Mouse (Mus musculus): ENCODE measurements around the gene Gfer. TPM values are rescaled to one million over a fixed set of nuclear protein-coding genes. Genes with fewer than 3 reads are reported as not detected.

Gfer gene
- polyA plus RNA-seq, 1 experiment from 2014 or later = 38.5 TPM

DNA sequence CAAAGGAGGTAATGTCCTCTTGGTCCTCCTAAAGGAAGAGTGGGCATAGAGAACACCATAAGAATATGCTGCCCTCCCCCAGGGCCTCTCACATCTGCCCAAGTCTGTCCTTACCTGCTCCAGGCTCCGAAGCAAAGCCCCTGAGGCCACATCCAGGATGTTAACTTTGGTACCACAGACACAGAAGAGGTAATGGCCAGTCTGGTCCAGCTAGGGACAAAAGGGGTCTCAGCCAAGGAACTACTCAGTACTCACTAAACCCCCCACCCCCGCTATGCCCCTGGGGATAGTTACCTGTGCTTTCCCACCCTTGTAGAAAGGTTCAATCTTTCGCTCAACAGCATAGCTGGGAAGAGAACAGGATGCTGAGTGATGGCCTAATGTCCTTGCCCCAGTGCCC lies 9.9 kb upstream of the Gfer start:
- WGBS = 92% methylated on average over 3 of the region's 3 CpGs

DNA sequence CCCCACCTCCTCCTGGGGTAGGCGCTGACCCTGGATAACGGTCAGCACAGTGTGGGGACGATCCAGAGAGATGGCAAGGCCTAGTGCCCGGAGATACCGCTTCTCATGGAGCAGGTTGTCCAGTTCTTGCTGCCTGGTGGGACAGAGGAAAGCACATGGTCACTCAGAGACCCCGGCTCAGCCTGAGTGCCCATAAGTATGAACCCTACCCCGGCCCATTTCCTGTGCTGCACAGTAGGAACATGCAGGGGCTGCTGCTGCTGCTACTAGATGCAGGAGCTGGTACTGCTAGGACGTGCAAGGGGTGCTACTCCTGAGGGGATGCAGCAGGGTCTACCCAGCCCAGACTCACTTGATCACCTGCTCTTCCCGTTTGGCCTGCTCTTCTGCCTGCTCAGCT lies 5.3 kb upstream of the Gfer start:
- WGBS = 91% methylated on average over 9 of the region's 9 CpGs
- no peaks in the 10 kb centered on the region for H3K27me3 ChIP-seq (ENCODE audit: control insufficient read depth, insufficient read depth, low read length)
- peaks cover 49% of the 10 kb centered on the region for H3K36me3 ChIP-seq (ENCODE audit: control insufficient read depth, insufficient read depth, low read length)
- no peak for ATAC-seq (ENCODE audit: insufficient number of reproducible peaks, insufficient read depth, low FRiP score, low read depth)
- peaks cover 20% of the 10 kb centered on the region for H3K4me1 ChIP-seq (ENCODE audit: control insufficient read depth, insufficient read depth, low read length)
- H3K27ac ChIP-seq (ENCODE audit: low read length) = no peak overlapping the region
- no peaks in the 10 kb centered on the region for H3K9me3 ChIP-seq (ENCODE audit: control insufficient read depth, low read depth, low read length)
- no peak overlapping the region for H3K9ac ChIP-seq (replicated peaks; ENCODE audit: low read depth, low read length)
- H3K4me2 ChIP-seq (replicated peaks; ENCODE audit: low read depth, low read length) = no peak overlapping the region
- H3K4me3 ChIP-seq (ENCODE audit: low read depth, low read length) = no peak overlapping the region

More for the DNA sequence above, 9.9 kb upstream of the Gfer start:
- H3K4me3 ChIP-seq (ENCODE audit: low read depth, low read length) = no peak overlapping the region
- no peak overlapping the region for H3K27ac ChIP-seq (ENCODE audit: low read length)
- H3K4me2 ChIP-seq (replicated peaks; ENCODE audit: low read depth, low read length) = no peak overlapping the region
- no peak for ATAC-seq (ENCODE audit: insufficient number of reproducible peaks, insufficient read depth, low FRiP score, low read depth)
- no peaks in the 10 kb centered on the region for H3K27me3 ChIP-seq (ENCODE audit: control insufficient read depth, insufficient read depth, low read length)
- H3K36me3 ChIP-seq (ENCODE audit: control insufficient read depth, insufficient read depth, low read length) = peaks cover 35% of the 10 kb centered on the region
- H3K9me3 ChIP-seq (ENCODE audit: control insufficient read depth, low read depth, low read length) = no peaks in the 10 kb centered on the region
- no peak overlapping the region for H3K9ac ChIP-seq (replicated peaks; ENCODE audit: low read depth, low read length)
- H3K4me1 ChIP-seq (ENCODE audit: control insufficient read depth, insufficient read depth, low read length) = no peaks in the 10 kb centered on the region

DNA sequence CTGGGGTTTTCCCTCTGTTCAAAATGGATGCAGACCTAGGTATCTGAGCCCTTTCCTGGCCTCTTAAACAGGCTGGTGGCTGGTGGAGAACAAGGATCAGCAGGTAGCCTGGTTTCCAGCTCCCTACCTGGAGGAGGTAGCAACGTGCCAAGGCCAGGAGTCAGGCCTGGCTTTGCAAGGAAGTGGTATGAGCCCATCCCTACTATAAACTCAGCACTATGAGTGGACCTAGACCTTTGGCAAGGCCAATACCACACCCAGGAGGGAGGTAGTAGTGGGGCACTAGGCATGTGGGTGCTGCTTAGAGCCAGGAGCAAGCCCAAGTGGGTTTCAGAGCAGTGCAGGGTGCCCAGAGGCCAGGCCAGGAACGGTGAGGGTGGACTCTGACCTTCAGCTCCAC lies 3.5 kb upstream of the Gfer start:
- no peaks in the 10 kb centered on the region for H3K9me3 ChIP-seq (ENCODE audit: control insufficient read depth, low read depth, low read length)
- H3K4me3 ChIP-seq (ENCODE audit: low read depth, low read length) = no peak overlapping the region
- no peak overlapping the region for H3K4me2 ChIP-seq (replicated peaks; ENCODE audit: low read depth, low read length)
- H3K4me1 ChIP-seq (ENCODE audit: control insufficient read depth, insufficient read depth, low read length) = peaks cover 24% of the 10 kb centered on the region
- no peak for ATAC-seq (ENCODE audit: insufficient number of reproducible peaks, insufficient read depth, low FRiP score, low read depth)
- no peaks in the 10 kb centered on the region for H3K27me3 ChIP-seq (ENCODE audit: control insufficient read depth, insufficient read depth, low read length)
- 76% methylated on average over 2 of the region's 2 CpGs for WGBS
- H3K36me3 ChIP-seq (ENCODE audit: control insufficient read depth, insufficient read depth, low read length) = peaks cover 43% of the 10 kb centered on the region
- H3K9ac ChIP-seq (replicated peaks; ENCODE audit: low read depth, low read length) = no peak overlapping the region
- no peak overlapping the region for H3K27ac ChIP-seq (ENCODE audit: low read length)

DNA sequence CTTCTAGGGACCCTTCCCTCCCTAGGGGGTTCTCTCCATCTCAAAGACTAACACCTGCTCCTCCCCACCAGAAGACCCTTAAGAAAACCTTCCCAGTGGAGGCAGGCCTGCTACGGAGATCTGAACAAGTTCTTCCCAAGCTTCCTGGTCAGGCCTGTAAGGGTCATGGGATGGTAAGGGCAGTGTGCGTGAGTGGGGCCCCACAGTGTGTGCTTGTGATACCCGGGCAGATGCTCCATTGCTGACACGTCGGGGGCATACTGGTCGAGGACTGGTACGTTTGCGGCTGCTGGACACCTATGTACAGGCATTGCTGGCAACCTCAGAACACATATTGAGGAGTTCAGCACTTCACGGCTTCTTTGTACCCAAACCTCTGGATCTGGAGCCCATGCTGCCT lies 2.8 kb upstream of the Gfer start:
- no peak overlapping the region for H3K27ac ChIP-seq (ENCODE audit: low read length)

DNA sequence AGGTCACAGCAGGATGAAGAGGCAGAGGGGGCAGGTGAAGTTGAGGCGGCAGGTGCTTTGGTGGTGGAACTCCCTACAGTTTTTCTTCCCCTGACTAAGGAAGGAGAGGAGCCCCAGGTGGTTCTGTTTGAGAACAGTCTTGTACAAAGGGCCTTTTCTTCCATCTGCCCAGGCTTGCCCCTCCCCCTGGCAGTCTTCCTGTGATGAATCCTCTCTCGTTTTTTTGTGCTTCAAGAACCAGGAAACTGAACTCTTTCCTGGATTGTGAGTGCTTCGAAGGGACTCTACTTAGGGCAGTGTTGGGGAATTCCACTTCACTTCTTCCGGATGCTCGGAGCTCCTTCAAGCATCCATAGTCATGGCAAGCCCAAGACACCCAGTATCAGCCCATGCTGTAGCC lies 2.0 kb upstream of the Gfer start:
- 25% methylated on average over 5 of the region's 5 CpGs for WGBS
- H3K27ac ChIP-seq (ENCODE audit: low read length) = no peak overlapping the region
- H3K4me2 ChIP-seq (replicated peaks; ENCODE audit: low read depth, low read length) = no peak overlapping the region
- ATAC-seq (ENCODE audit: insufficient number of reproducible peaks, insufficient read depth, low FRiP score, low read depth) = no peak
- peaks cover 39% of the 10 kb centered on the region for H3K36me3 ChIP-seq (ENCODE audit: control insufficient read depth, insufficient read depth, low read length)
- H3K9me3 ChIP-seq (ENCODE audit: control insufficient read depth, low read depth, low read length) = no peaks in the 10 kb centered on the region
- no peaks in the 10 kb centered on the region for H3K27me3 ChIP-seq (ENCODE audit: control insufficient read depth, insufficient read depth, low read length)
- no peak overlapping the region for H3K9ac ChIP-seq (replicated peaks; ENCODE audit: low read depth, low read length)
- no peak overlapping the region for H3K4me3 ChIP-seq (ENCODE audit: low read depth, low read length)
- peaks cover 24% of the 10 kb centered on the region for H3K4me1 ChIP-seq (ENCODE audit: control insufficient read depth, insufficient read depth, low read length)

More for the DNA sequence above, 2.8 kb upstream of the Gfer start:
- Histone ChIP-seq H3K4me1 (ENCODE audit: control insufficient read depth, insufficient read depth, low read length) (peaks cover 24% of the 10 kb centered on the region), H3K4me3 (ENCODE audit: low read depth, low read length) (no peak overlapping the region), H3K27me3 (ENCODE audit: control insufficient read depth, insufficient read depth, low read length) (no peaks in the 10 kb centered on the region), H3K9ac (replicated peaks; ENCODE audit: low read depth, low read length) (no peak overlapping the region), H3K36me3 (ENCODE audit: control insufficient read depth, insufficient read depth, low read length) (peaks cover 37% of the 10 kb centered on the region), H3K4me2 (replicated peaks; ENCODE audit: low read depth, low read length) (no peak overlapping the region), H3K9me3 (ENCODE audit: control insufficient read depth, low read depth, low read length) (no peaks in the 10 kb centered on the region)
- 73% methylated on average over 9 of the region's 9 CpGs for WGBS
- no peak for ATAC-seq (ENCODE audit: insufficient number of reproducible peaks, insufficient read depth, low FRiP score, low read depth)

DNA sequence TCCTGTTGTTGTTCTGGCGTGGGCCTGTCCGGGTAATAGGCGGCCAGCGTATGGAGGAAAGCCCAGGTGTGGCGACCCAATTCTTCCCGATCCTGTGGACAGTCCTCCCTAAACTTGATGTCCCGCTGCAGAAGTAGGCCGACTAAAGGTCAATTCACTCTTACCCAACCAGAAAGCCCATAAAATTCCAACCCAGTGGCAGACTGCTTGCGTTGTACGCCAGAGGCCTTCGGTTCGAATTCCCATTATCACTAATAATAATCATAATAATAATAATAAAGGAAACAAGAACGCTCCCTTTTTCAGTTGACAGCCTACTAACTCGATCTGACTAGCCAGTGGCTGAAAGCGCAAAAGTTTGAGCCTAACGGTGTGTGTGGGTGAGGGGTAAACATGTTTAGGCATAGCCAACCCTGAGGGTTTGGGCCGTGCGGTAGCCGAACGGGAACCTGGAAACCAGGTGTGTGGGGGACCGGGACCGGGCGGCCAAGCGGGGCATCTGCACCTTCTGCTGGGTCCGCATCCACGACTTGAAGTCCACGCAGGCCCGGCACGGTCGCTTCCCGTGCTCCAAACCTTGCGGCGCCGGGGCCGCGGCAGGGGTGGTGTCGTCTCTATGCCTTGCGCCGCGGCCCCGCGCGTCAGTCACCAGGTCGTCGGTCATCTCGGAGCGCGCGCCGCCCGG lies 488 bp downstream of the Gfer start:
- ATAC-seq (ENCODE audit: insufficient number of reproducible peaks, insufficient read depth, low FRiP score, low read depth) = no peak
- Histone ChIP-seq H3K9me3 (ENCODE audit: control insufficient read depth, low read depth, low read length) (no peaks in the 10 kb centered on the region), H3K27me3 (ENCODE audit: control insufficient read depth, insufficient read depth, low read length) (peaks cover 4% of the 10 kb centered on the region), H3K36me3 (ENCODE audit: control insufficient read depth, insufficient read depth, low read length) (peaks cover 20% of the 10 kb centered on the region), H3K4me1 (ENCODE audit: control insufficient read depth, insufficient read depth, low read length) (peaks cover 24% of the 10 kb centered on the region), H3K4me2 (replicated peaks; ENCODE audit: low read depth, low read length) (peak overlapping the region; percentile 82), H3K4me3 (ENCODE audit: low read depth, low read length) (peak overlapping the region; percentile 90), H3K9ac (replicated peaks; ENCODE audit: low read depth, low read length) (peak overlapping the region; percentile 71), H3K27ac (ENCODE audit: low read length) (peak overlapping the region; percentile 84)
- WGBS = 6% methylated on average over 51 of the region's 51 CpGs

DNA sequence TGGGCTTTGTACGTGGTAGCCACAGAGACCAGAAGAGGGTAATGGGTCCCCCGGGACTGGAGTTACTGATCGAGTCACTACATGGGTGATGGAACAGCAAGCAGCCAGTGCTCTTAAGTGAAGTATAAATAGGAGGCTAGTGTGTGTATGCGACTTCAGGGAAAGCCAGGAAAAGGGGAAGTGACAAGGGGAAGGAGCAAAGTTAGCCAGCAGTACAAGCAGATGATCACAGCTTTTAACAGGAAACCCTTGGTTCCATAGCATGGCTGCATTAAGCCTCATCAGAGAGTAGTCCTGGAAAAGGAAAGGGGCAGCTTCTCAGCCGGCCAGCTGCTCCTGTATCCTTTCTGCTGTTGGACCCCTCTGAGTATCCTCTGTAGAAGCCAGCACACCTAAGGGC lies 3.6 kb downstream of the Gfer start:
- no peaks in the 10 kb centered on the region for H3K9me3 ChIP-seq (ENCODE audit: control insufficient read depth, low read depth, low read length)
- no peak for ATAC-seq (ENCODE audit: insufficient number of reproducible peaks, insufficient read depth, low FRiP score, low read depth)
- H3K4me3 ChIP-seq (ENCODE audit: low read depth, low read length) = no peak overlapping the region
- H3K4me2 ChIP-seq (replicated peaks; ENCODE audit: low read depth, low read length) = no peak overlapping the region
- H3K27ac ChIP-seq (ENCODE audit: low read length) = no peak overlapping the region
- no peak overlapping the region for H3K9ac ChIP-seq (replicated peaks; ENCODE audit: low read depth, low read length)
- peaks cover 30% of the 10 kb centered on the region for H3K27me3 ChIP-seq (ENCODE audit: control insufficient read depth, insufficient read depth, low read length)
- H3K4me1 ChIP-seq (ENCODE audit: control insufficient read depth, insufficient read depth, low read length) = peaks cover 26% of the 10 kb centered on the region; the same call in 1 of the 2 replicates
- 90% methylated on average over 5 of the region's 5 CpGs for WGBS
- H3K36me3 ChIP-seq (ENCODE audit: control insufficient read depth, insufficient read depth, low read length) = peaks cover 9% of the 10 kb centered on the region

DNA sequence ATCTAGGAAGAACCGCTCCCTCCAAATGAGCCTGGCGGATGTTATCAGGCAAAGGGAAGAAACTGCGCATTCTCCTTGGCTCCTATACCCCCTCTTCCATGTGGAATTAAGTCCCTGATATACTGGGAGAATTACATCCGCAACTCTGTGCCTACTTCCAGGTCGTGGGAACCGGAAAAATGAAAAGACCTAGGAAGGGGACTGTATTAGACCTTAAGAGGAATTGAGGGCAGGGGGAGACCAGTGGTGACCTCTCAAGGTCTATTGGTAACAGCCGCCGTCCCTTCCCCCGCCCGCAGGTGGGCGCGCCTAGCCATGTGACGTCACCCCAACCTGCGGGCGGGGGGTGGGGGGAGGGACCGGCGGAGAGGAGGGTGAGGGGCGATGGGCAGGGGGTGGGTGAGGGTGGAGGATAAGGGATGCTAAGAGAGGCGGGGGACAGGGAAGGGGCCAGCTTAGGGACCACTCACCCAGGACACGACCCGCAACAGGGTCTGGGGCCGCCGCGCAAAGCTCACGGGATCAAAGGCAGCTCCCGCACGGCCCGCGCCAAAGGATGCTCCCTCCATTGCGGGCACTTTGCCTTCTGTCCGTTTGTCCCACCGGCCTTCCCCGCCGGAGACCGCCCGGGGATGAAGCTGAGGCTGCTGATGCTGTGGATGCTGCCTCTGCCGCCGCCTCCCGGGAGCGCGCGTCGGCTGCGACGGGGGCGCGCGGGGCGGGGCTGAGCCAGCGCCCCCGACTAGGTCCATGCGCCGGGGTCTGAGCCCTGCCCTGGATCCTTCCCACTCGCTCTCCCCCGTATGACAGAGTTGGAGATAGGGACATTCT lies 6.5 kb downstream of the Gfer start, which contains the start of gene Syngr3:
Gene Syngr3, minus strand, starts transcription at position 705 of the 831 bp plus-strand sequence.
- peaks cover 15% of the 10 kb centered on the region; the same call in 1 of the 2 replicates for H3K4me1 ChIP-seq (ENCODE audit: control insufficient read depth, insufficient read depth, low read length)
- H3K27ac ChIP-seq (ENCODE audit: low read length) = no peak within 1 kb of the TSS
- under 1% methylated on average over 51 of the region's 55 CpGs for WGBS
- H3K9ac ChIP-seq (replicated peaks; ENCODE audit: low read depth, low read length) = 0 out of 2 replicates have a peak within 1 kb of the TSS, but pooled peaks have one; percentile 25
- peak within 1 kb of the TSS; percentile 44 for H3K4me3 ChIP-seq (ENCODE audit: low read depth, low read length)
- peaks cover 32% of the 10 kb centered on the region for H3K27me3 ChIP-seq (ENCODE audit: control insufficient read depth, insufficient read depth, low read length)
- H3K9me3 ChIP-seq (ENCODE audit: control insufficient read depth, low read depth, low read length) = no peaks in the 10 kb centered on the region
- H3K36me3 ChIP-seq (ENCODE audit: control insufficient read depth, insufficient read depth, low read length) = peaks cover 9% of the 10 kb centered on the region
- no peak for ATAC-seq (ENCODE audit: insufficient number of reproducible peaks, insufficient read depth, low FRiP score, low read depth)
- H3K4me2 ChIP-seq (replicated peaks; ENCODE audit: low read depth, low read length) = peak within 1 kb of the TSS; percentile 85
